Mouse (Mus musculus): Measurements from ENCODE around the gene Zyg11a.
"Not testable (repeated sequence)": the region's sequence is repeated elsewhere in the genome, so short reads cannot be mapped to it uniquely, and the experiment has no call there.

Gene Zyg11a

DNA sequence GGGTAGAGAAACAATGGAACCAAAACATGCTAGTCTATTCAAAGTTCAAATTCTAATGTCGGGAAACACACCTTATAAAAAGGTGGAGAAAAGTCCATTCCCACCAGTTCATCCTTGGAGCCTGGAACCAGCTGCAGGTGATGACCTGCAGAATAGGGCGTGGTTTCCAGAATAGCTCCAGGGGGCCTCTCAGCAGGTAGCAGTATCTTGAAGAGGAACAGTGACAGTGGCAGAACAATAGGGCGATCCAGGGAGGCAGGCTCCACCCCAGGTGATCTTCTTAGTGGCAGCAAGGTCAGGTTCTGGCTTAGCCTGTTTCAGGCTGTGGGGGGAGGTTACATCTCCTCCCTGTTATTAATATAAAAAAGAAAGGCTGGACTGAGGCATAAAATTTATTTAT lies 72.3 kb downstream of the Zyg11a start:
- DNase-seq (ENCODE audit: inconsistent age in 2 of 2, low spot score in 1 of 2) = not testable (repeated sequence)

DNA sequence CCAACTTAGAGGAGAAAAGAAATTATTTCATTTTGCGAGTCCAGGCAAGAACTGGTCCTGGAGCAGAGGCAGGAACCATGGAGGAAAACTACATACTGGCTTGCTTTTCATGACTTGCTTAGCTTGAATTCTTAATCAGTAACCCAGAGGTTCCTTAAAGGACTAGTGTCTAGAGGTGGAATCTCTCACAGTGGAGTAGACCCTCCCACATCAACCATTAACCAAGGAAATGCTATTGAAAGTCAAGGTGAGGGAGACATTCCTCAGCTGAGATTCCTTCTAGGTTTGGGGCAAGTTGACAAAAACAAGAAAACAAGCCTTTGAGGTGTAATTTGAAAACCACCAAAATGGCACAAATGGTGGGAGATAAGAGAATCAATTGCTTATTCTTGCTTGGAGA lies 73.0 kb downstream of the Zyg11a start, which contains the start of gene Scp2:
Gene Scp2 (minus strand): TSS at position 119 of the 400 bp plus-strand sequence.
- no peak for DNase-seq (ENCODE audit: inconsistent age in 2 of 2, low spot score in 1 of 2)

DNA sequence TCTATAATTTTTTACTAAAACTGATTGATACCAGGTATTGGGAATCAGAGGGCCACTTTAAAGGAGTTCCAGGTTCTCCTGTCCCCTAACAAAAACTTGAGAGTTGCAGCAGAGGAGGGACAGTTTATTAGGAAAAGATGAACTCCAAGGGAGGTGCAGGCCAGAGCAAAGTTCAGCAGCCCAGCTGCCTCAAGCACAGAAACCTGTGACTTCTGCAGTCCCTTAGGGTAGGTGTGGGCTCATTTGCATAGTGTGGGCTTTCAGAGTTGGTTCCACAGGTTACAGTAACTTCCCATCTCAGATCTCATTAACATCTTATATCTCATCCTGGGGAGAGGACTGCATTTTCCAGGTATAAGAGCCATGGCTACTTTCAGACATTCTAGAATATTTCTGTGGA lies 74.1 kb downstream of the Zyg11a start:
- DNase-seq (ENCODE audit: inconsistent age in 2 of 2, low spot score in 1 of 2) = no peak

DNA sequence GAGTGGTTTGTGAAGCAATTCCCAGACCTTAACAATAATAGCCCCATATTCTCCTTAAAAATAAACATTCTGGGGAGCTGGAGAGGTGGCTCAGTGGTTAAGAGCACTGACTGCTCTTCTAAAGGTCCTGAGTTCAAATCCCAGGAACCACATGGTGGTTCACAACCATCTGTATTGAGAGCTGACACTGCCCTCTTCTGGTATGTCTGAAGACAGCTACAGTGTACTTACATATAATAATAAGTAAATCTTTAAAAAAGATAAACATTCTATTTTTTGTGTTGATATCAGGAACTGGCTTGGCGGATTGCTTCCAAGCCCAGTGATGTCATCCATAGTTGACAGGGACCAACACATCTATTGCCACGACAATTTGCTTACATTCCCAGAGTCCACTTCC lies 74.7 kb downstream of the Zyg11a start:
- DNase-seq (ENCODE audit: inconsistent age in 2 of 2, low spot score in 1 of 2) = not testable (repeated sequence)

DNA sequence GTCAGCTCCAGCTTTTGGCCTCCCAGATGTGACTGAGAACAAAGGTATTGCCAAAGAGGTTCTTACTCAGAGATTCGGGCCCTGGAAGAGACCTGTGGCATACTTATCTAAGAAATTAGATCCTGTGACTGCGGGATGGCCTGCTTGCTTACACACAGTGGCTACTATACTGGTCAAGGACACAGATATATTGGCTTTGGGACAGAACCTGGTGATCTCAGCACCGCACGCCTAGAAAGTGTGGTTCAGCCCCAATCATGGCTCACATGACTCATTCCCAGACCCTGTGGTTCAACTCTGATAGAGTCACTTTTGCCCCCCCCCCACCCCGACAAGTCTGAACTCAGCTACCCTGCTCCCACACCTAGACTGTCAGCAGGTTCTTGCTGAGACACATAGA lies 80.9 kb downstream of the Zyg11a start:
- peak; percentile 62 to 78 for DNase-seq (ENCODE audit: inconsistent age in 2 of 2, low spot score in 1 of 2)
